Mouse (Mus musculus) midbrain, embryonic 11.5 days (tissue): Measurements from ENCODE around the gene Vdr. TPM values are rescaled to one million over a fixed set of nuclear protein-coding genes. Genes with fewer than 3 reads are reported as not detected.

Experiments used
- ATAC-seq: fragments of 200-750 bp; cut with Nextera tagmentation; 2 replicates; pipeline ENCODE4 v1.8.0; 2017; ENCODE audit warnings: moderate TSS enrichment, moderate library complexity; ENCODE audit not compliant: low FRiP score
- DNase-seq: peaks from one replicate; pipeline ENCODE4 v3.0.0; 2015; ENCODE audit warnings: low spot score; ENCODE audit errors: missing footprints
- H3K27ac ChIP-seq: fragments of 300-500 bp; sonication (generic); 2 replicates; pipeline ENCODE4 v1.5.1; 2014; ENCODE audit warnings: low read depth, low read length
- H3K27me3 ChIP-seq: fragments of 300-500 bp; sonication (generic); 2 replicates; pipeline ENCODE4 v1.6.1; 2014; ENCODE audit warnings: mild to moderate bottlenecking, low read length, moderate library complexity, mixed read lengths; ENCODE audit not compliant: control insufficient read depth, insufficient read depth
- H3K36me3 ChIP-seq: fragments of 300-500 bp; sonication (generic); 2 replicates; pipeline ENCODE4 v1.6.1; 2014; ENCODE audit warnings: mild to moderate bottlenecking, low read length, moderate library complexity, mixed read lengths; ENCODE audit not compliant: control insufficient read depth, insufficient read depth
- H3K4me1 ChIP-seq: fragments of 300-500 bp; sonication (generic); 2 replicates; pipeline ENCODE4 v1.6.1; 2014; ENCODE audit warnings: low read length; ENCODE audit not compliant: control insufficient read depth, insufficient read depth
- H3K4me2 ChIP-seq: fragments of 300-500 bp; sonication (generic); 2 replicates; pipeline ENCODE4 v1.6.1; 2014; ENCODE audit warnings: mild to moderate bottlenecking, moderate library complexity
- H3K4me3 ChIP-seq: fragments of 300-500 bp; sonication (generic); 2 replicates; pipeline ENCODE4 v1.5.1; 2014; ENCODE audit warnings: low read depth, low read length
- H3K9ac ChIP-seq: fragments of 300-500 bp; sonication (generic); 2 replicates; pipeline ENCODE4 v1.6.1; 2014; ENCODE audit warnings: low read length
- H3K9me3 ChIP-seq: fragments of 300-500 bp; sonication (generic); 2 replicates; pipeline ENCODE4 v1.6.1; 2016; ENCODE audit warnings: low read length; ENCODE audit not compliant: control insufficient read depth
- WGBS: fragments of 180-500 bp; shearing (Covaris S2); extraction: QIAGEN DNeasy Blood & Tissue Kit; methylation state at CpG from one replicate; pipeline ENCODE4 v1.1.7; 2014; 5-methylcytosine and 5-hydroxymethylcytosine counted together
- polyA plus RNA-seq: library from polyadenylated mRNA; unstranded; fragments of >200 nt; fragmentation: Nextera tagmentation; extraction: Ambion mirVana; gene quantifications from 2 replicates; pipeline ENCODE4 v1.2.1, GENCODE M21; 2014

Vdr gene
- polyA plus RNA-seq, 1 experiment from 2014 or later = 0.38 TPM

- ATAC-seq (no peak), DNase-seq (no peak)
- H3K4me2 ChIP-seq = no peak overlapping the region
- no peak overlapping the region for H3K9ac ChIP-seq
- no peak overlapping the region for H3K27ac ChIP-seq
- no peaks in the 10 kb centered on the region for H3K36me3 ChIP-seq
- H3K4me1 ChIP-seq = peaks cover 21% of the 10 kb centered on the region
- WGBS = 84% methylated on average over 6 of the region's 6 CpGs
- no peak overlapping the region for H3K4me3 ChIP-seq
- no peaks in the 10 kb centered on the region; the same call in 1 of the 2 replicates for H3K27me3 ChIP-seq
- no peaks in the 10 kb centered on the region for H3K9me3 ChIP-seq
Observed at GRCm38 (mm10) chr15:97821983-97822363, 88.5 kb downstream of the Vdr start.

GRCm38 (mm10) chr15:97821321-97821982 lies 89.0 kb downstream of the Vdr start:
- 63% methylated on average over 10 of the region's 10 CpGs for WGBS

GRCm38 (mm10) chr15:97819937-97820336 lies 90.5 kb downstream of the Vdr start:
- Histone ChIP-seq H3K9ac (no peak overlapping the region), H3K36me3 (no peaks in the 10 kb centered on the region; the same call in 1 of the 2 replicates), H3K27me3 (no peaks in the 10 kb centered on the region), H3K4me3 (no peak overlapping the region), H3K9me3 (no peaks in the 10 kb centered on the region), H3K4me2 (no peak overlapping the region), H3K4me1 (peaks cover 8% of the 10 kb centered on the region; the same call in 1 of the 2 replicates), H3K27ac (no peak overlapping the region)
- DNase-seq = no peak
- no peak for ATAC-seq
- WGBS = 87% methylated on average over 9 of the region's 9 CpGs

More at GRCm38 (mm10) chr15:97821321-97821982, 89.0 kb downstream of the Vdr start:
- no peaks in the 10 kb centered on the region; the same call in 1 of the 2 replicates for H3K27me3 ChIP-seq
- H3K36me3 ChIP-seq = no peaks in the 10 kb centered on the region
- no peak overlapping the region for H3K27ac ChIP-seq
- DNase-seq (no peak), ATAC-seq (no peak)
- no peak overlapping the region for H3K4me2 ChIP-seq
- peaks cover 20% of the 10 kb centered on the region for H3K4me1 ChIP-seq
- no peak overlapping the region for H3K4me3 ChIP-seq
- no peaks in the 10 kb centered on the region for H3K9me3 ChIP-seq
- no peak overlapping the region for H3K9ac ChIP-seq

- ATAC-seq (no peak), DNase-seq (no peak)
- H3K4me3 ChIP-seq = no peak overlapping the region
- 92% methylated on average over 17 of the region's 17 CpGs for WGBS
- H3K36me3 ChIP-seq = no peaks in the 10 kb centered on the region; the same call in 1 of the 2 replicates
- H3K27me3 ChIP-seq = no peaks in the 10 kb centered on the region
- H3K9ac ChIP-seq = no peak overlapping the region
- H3K4me2 ChIP-seq = no peak overlapping the region
- H3K9me3 ChIP-seq = no peaks in the 10 kb centered on the region
- H3K27ac ChIP-seq = no peak overlapping the region
- H3K4me1 ChIP-seq = peaks cover 4% of the 10 kb centered on the region
Observed at GRCm38 (mm10) chr15:97816199-97816994, 94.0 kb downstream of the Vdr start.

- Histone ChIP-seq H3K4me3 (no peak overlapping the region), H3K27me3 (no peaks in the 10 kb centered on the region), H3K36me3 (no peaks in the 10 kb centered on the region; the same call in 1 of the 2 replicates), H3K4me2 (no peak overlapping the region), H3K9me3 (no peaks in the 10 kb centered on the region), H3K9ac (no peak overlapping the region), H3K27ac (no peak overlapping the region), H3K4me1 (peaks cover 4% of the 10 kb centered on the region)
- WGBS = 88% methylated on average over 4 of the region's 4 CpGs
- ATAC-seq (no peak), DNase-seq (no peak)
Observed at GRCm38 (mm10) chr15:97815254-97815653, 95.2 kb downstream of the Vdr start.

GRCm38 (mm10) chr15:97814703-97815102 lies 95.7 kb downstream of the Vdr start:
- DNase-seq (no peak), ATAC-seq (no peak)
- WGBS = 66% methylated on average over 5 of the region's 5 CpGs
- Histone ChIP-seq H3K9me3 (no peaks in the 10 kb centered on the region), H3K4me2 (no peak overlapping the region), H3K4me3 (no peak overlapping the region), H3K27ac (no peak overlapping the region), H3K4me1 (peaks cover 4% of the 10 kb centered on the region), H3K27me3 (no peaks in the 10 kb centered on the region), H3K9ac (no peak overlapping the region), H3K36me3 (no peaks in the 10 kb centered on the region; the same call in 1 of the 2 replicates)

- no peak for DNase-seq
- WGBS = 44% methylated on average over 21 of the region's 21 CpGs
- no peak for ATAC-seq
- no peak overlapping the region for H3K4me3 ChIP-seq
- no peak overlapping the region for H3K4me2 ChIP-seq
- H3K9ac ChIP-seq = no peak overlapping the region
- no peaks in the 10 kb centered on the region for H3K27me3 ChIP-seq
- H3K36me3 ChIP-seq = no peaks in the 10 kb centered on the region; the same call in 1 of the 2 replicates
- no peak overlapping the region; the same call in 1 of the 2 replicates for H3K27ac ChIP-seq
- H3K9me3 ChIP-seq = no peaks in the 10 kb centered on the region
- peaks cover 4% of the 10 kb centered on the region for H3K4me1 ChIP-seq
Observed at GRCm38 (mm10) chr15:97813452-97814204, 96.8 kb downstream of the Vdr start.

GRCm38 (mm10) chr15:97812875-97813274 lies 97.6 kb downstream of the Vdr start:
- H3K9ac ChIP-seq = no peak overlapping the region
- no peak for ATAC-seq

More at GRCm38 (mm10) chr15:97812875-97813274, 97.6 kb downstream of the Vdr start:
- Histone ChIP-seq H3K9me3 (no peaks in the 10 kb centered on the region), H3K27ac (no peak overlapping the region), H3K4me3 (no peak overlapping the region), H3K4me2 (no peak overlapping the region), H3K36me3 (no peaks in the 10 kb centered on the region; the same call in 1 of the 2 replicates), H3K4me1 (peaks cover 4% of the 10 kb centered on the region), H3K27me3 (no peaks in the 10 kb centered on the region)
- DNase-seq = no peak
- 76% methylated on average over 7 of the region's 7 CpGs for WGBS
